Mouse (Mus musculus): ENCODE results near the gene Zfp273. TPM values are rescaled to one million over a fixed set of nuclear protein-coding genes. Genes with fewer than 3 reads are reported as not detected.
A peak's percentile ranks its signal among the peaks of the same experiment; 100 is the strongest.
"Not testable (repeated sequence)": the region's sequence is repeated elsewhere in the genome, so short reads cannot be mapped to it uniquely, and the experiment has no call there.

Gene Zfp273
- total RNA-seq (2021) = 1 to 10 TPM; 7.4 to 9.1 TPM

GRCm38 (mm10) chr13:67813710-67814660 lies at the start of gene Zfp273:
Gene Zfp273, plus strand, starts transcription at chr13:67813740.
- peak; percentile 79 to 83 for DNase-seq

GRCm38 (mm10) chr13:67779265-67780221 lies 34.0 kb upstream of the Zfp273 start, which contains the start of gene Zfp493:
Gene Zfp493, plus strand, starts transcription at chr13:67779693.
- DNase-seq = peak; percentile 60 to 69

- DNase-seq = no peak
Measured at GRCm38 (mm10) chr13:67791921-67792455, 21.6 kb upstream of the Zfp273 start.

- DNase-seq = no peak
Measured at GRCm38 (mm10) chr13:67798618-67799017, 14.9 kb upstream of the Zfp273 start.

- not testable (repeated sequence) for DNase-seq
Measured at GRCm38 (mm10) chr13:67799151-67799550, 14.4 kb upstream of the Zfp273 start.

GRCm38 (mm10) chr13:67811651-67812210 lies 1.8 kb upstream of the Zfp273 start:
- DNase-seq = no peak

GRCm38 (mm10) chr13:67812961-67813709 lies 405 bp upstream of the Zfp273 start:
- DNase-seq = no peak

- DNase-seq = peak in 1 of 2 experiments; percentile 23
Measured at GRCm38 (mm10) chr13:67818636-67819035, 5.1 kb downstream of the Zfp273 start.

GRCm38 (mm10) chr13:67830911-67831336 lies 17.4 kb downstream of the Zfp273 start, which contains the start of gene Gm10037:
Gene Gm10037, plus strand, starts transcription at chr13:67831106.
- peak; percentile 63 to 64 for DNase-seq

GRCm38 (mm10) chr13:67833137-67833536 lies 19.6 kb downstream of the Zfp273 start:
- not testable (repeated sequence) for DNase-seq

- no peak for DNase-seq
Measured at GRCm38 (mm10) chr13:67843775-67844118, 30.2 kb downstream of the Zfp273 start.

GRCm38 (mm10) chr13:67844119-67844852 lies 30.7 kb downstream of the Zfp273 start:
- DNase-seq = peak; percentile 28 to 51

- peak in 1 of 2 experiments; percentile 15 for DNase-seq
Measured at GRCm38 (mm10) chr13:67844853-67845194, 31.3 kb downstream of the Zfp273 start.

- no peak for DNase-seq
Measured at GRCm38 (mm10) chr13:67850361-67850760, 36.8 kb downstream of the Zfp273 start.

- DNase-seq = no peak
Measured at GRCm38 (mm10) chr13:67853130-67853529, 39.6 kb downstream of the Zfp273 start.

GRCm38 (mm10) chr13:67853983-67854382 lies 40.4 kb downstream of the Zfp273 start:
- peak; percentile 12 to 35 for DNase-seq

GRCm38 (mm10) chr13:67857317-67857716 lies 43.8 kb downstream of the Zfp273 start:
- DNase-seq = no peak

GRCm38 (mm10) chr13:67862508-67862907 lies 49.0 kb downstream of the Zfp273 start:
- no peak for DNase-seq

GRCm38 (mm10) chr13:67863026-67863425 lies 49.5 kb downstream of the Zfp273 start, which contains the start of gene BC048507:
Gene BC048507, plus strand, starts transcription at chr13:67863326.
- DNase-seq = no peak

- DNase-seq = no peak
Measured at GRCm38 (mm10) chr13:67864764-67865350, 51.3 kb downstream of the Zfp273 start.
